Mouse (Mus musculus): ENCODE results near the gene Cnn2. TPM values are rescaled to one million over a fixed set of nuclear protein-coding genes. Genes with fewer than 3 reads are reported as not detected.

The Cnn2 gene
- polyA plus RNA-seq, 1 experiment = 642 TPM

DNA sequence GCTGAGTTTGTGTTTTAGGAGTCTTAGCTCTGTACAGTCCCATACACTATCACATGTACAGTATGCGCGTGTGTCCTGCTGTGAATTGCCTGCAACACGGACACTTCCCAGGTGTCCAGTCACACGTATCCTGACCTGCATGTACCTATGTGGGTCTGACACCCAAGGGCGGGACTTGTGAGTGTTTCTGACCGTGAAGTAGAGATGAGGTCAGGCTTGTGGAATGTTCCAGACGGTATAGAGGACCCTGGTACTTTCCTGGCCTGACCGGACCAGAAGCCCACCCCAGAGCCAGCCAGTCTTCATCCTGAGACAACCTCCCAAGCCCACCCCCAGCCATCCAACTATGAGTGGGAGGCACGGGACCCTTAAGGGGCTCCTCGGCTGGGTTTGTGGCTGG is 27.2 kb downstream of the Cnn2 start:
- Histone ChIP-seq H3K4me3 (ENCODE audit: insufficient read depth, low read length) (no peak overlapping the region), H3K27ac (ENCODE audit: insufficient read depth, low read length) (no peak overlapping the region), H3K4me1 (ENCODE audit: control insufficient read depth, insufficient read depth, low read length) (no peaks in the 10 kb centered on the region)
- TF ChIP-seq CTCF (IDR thresholded peaks at IDR 0.05; ENCODE audit: borderline replicate concordance, insufficient read depth, low read length) = no peak
- TF ChIP-seq POLR2A (IDR thresholded peaks at IDR 0.05; ENCODE audit: low read depth, low read length) = no peak

GRCm38 (mm10) chr10:80016511-80016910 is 28.1 kb downstream of the Cnn2 start, which contains the start of gene Arhgap45:
Gene Arhgap45 (plus strand): TSS chr10:80016653.
- no peak within 1 kb of the TSS for H3K27ac ChIP-seq (ENCODE audit: insufficient read depth, low read length)
- no peak within 1 kb of the TSS for H3K4me3 ChIP-seq (ENCODE audit: insufficient read depth, low read length)
- no peak for TF ChIP-seq CTCF (IDR thresholded peaks at IDR 0.05; ENCODE audit: borderline replicate concordance, insufficient read depth, low read length)
- no peak for TF ChIP-seq POLR2A (IDR thresholded peaks at IDR 0.05; ENCODE audit: low read depth, low read length)
- H3K4me1 ChIP-seq (ENCODE audit: control insufficient read depth, insufficient read depth, low read length) = no peaks in the 10 kb centered on the region

GRCm38 (mm10) chr10:80016931-80017330 is 28.5 kb downstream of the Cnn2 start:
- TF ChIP-seq CTCF (IDR thresholded peaks at IDR 0.05; ENCODE audit: borderline replicate concordance, insufficient read depth, low read length) (no peak), POLR2A (IDR thresholded peaks at IDR 0.05; ENCODE audit: low read depth, low read length) (no peak)
- no peak overlapping the region for H3K27ac ChIP-seq (ENCODE audit: insufficient read depth, low read length)
- H3K4me1 ChIP-seq (ENCODE audit: control insufficient read depth, insufficient read depth, low read length) = no peaks in the 10 kb centered on the region
- H3K4me3 ChIP-seq (ENCODE audit: insufficient read depth, low read length) = no peak overlapping the region

- H3K4me3 ChIP-seq (ENCODE audit: insufficient read depth, low read length) = no peak overlapping the region
- no peak overlapping the region for H3K27ac ChIP-seq (ENCODE audit: insufficient read depth, low read length)
- TF ChIP-seq CTCF (IDR thresholded peaks at IDR 0.05; ENCODE audit: borderline replicate concordance, insufficient read depth, low read length) (no peak), POLR2A (IDR thresholded peaks at IDR 0.05; ENCODE audit: low read depth, low read length) (no peak)
- no peaks in the 10 kb centered on the region for H3K4me1 ChIP-seq (ENCODE audit: control insufficient read depth, insufficient read depth, low read length)
These were observed 29.0 kb downstream of the Cnn2 start for GRCm38 (mm10) chr10:80017361-80017760.

DNA sequence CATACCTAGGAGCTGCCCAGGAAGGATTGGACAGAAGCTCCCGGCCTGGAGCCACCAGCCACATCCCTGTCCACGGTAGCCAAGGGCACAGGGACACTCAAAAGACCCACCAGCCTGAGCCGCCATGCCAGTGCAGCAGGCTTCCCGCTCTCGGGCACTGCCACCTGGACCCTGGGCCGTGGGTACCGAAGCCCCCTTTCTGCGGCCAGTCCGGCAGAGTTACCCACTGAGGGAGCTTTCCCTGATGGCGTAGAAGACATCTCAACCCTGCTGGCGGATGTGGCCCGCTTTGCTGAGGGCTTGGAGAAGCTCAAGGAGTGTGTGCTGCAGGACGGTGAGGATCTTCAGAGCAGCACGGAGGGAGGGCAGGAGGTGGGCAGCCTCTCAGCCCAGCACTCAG is 29.4 kb downstream of the Cnn2 start:
- Histone ChIP-seq H3K27ac (ENCODE audit: insufficient read depth, low read length) (no peak overlapping the region), H3K4me1 (ENCODE audit: control insufficient read depth, insufficient read depth, low read length) (no peaks in the 10 kb centered on the region), H3K4me3 (ENCODE audit: insufficient read depth, low read length) (no peak overlapping the region)
- TF ChIP-seq POLR2A (IDR thresholded peaks at IDR 0.05; ENCODE audit: low read depth, low read length) = no peak

- Histone ChIP-seq H3K27ac (ENCODE audit: insufficient read depth, low read length) (peak overlapping the region; percentile 43; the same call in 1 of the 2 replicates), H3K4me1 (ENCODE audit: control insufficient read depth, insufficient read depth, low read length) (no peaks in the 10 kb centered on the region), H3K4me3 (ENCODE audit: insufficient read depth, low read length) (no peak overlapping the region)
- TF ChIP-seq POLR2A (IDR thresholded peaks at IDR 0.05; ENCODE audit: low read depth, low read length) (0 out of 2 replicates have a peak, but pooled peaks have one; percentile 27), CTCF (IDR thresholded peaks at IDR 0.05; ENCODE audit: borderline replicate concordance, insufficient read depth, low read length) (no peak)
These were observed 30.4 kb downstream of the Cnn2 start for GRCm38 (mm10) chr10:80018739-80019297.

DNA sequence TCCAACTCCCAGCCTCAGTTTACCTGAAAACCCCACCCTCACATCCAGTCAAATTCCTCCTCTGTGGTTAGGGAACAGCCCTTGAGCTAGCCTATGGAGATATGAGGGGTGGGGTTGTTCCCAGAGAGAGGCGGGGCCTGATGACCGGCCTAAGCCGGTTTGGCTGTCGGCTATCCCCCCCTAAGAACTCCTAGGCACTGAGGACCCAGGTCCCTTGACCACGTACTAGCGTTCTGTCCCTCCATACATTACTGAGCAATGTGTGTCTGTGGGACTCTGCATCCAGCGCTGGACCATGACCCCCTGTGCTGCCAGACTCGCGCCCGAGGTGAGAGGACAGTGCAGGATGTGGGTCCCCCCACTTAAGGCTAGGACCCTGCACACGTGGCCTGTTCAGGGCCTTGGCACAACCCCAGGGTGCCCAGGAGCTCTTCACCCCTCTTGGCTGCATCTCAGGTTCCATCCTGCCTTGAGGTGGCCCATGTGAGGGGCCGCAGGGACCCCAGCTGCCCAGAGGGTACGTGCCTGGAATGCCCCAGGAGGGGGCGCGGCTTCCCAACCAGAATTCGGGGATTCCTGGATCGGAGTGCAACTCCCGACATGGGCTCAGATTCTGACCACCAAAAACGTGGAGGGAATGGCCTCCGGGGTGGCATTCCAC is 31.2 kb downstream of the Cnn2 start:
- Histone ChIP-seq H3K4me1 (ENCODE audit: control insufficient read depth, insufficient read depth, low read length) (peaks cover 6% of the 10 kb centered on the region), H3K27ac (ENCODE audit: insufficient read depth, low read length) (no peak overlapping the region), H3K4me3 (ENCODE audit: insufficient read depth, low read length) (no peak overlapping the region)
- TF ChIP-seq POLR2A (IDR thresholded peaks at IDR 0.05; ENCODE audit: low read depth, low read length) = no peak
- TF ChIP-seq CTCF (IDR thresholded peaks at IDR 0.05; ENCODE audit: borderline replicate concordance, insufficient read depth, low read length) = no peak

DNA sequence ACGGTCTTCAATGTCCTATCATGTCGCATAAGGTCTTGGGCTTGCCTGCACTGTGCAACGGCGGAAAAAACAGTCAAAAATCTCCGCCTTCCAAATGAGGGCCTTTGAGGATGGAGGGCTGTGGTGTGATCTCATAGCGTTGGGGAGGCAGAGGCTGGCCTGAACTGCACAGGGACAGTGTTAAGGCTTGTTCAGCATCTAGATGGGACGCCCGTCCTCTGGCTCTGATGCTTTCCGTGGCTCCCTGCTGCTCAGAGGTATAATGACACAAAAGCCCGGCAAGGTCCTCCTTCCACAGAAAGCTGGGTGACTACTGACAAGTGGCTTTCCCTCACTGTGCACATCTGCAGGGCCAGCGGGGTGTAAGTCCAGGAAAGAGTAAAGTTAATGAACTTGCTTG is 31.8 kb downstream of the Cnn2 start:
- Histone ChIP-seq H3K27ac (ENCODE audit: insufficient read depth, low read length) (no peak overlapping the region), H3K4me1 (ENCODE audit: control insufficient read depth, insufficient read depth, low read length) (peaks cover 8% of the 10 kb centered on the region), H3K4me3 (ENCODE audit: insufficient read depth, low read length) (no peak overlapping the region)
- TF ChIP-seq CTCF (IDR thresholded peaks at IDR 0.05; ENCODE audit: borderline replicate concordance, insufficient read depth, low read length) (no peak), POLR2A (IDR thresholded peaks at IDR 0.05; ENCODE audit: low read depth, low read length) (no peak)

- Histone ChIP-seq H3K4me1 (ENCODE audit: control insufficient read depth, insufficient read depth, low read length) (peaks cover 8% of the 10 kb centered on the region), H3K4me3 (ENCODE audit: insufficient read depth, low read length) (no peak overlapping the region), H3K27ac (ENCODE audit: insufficient read depth, low read length) (no peak overlapping the region)
- TF ChIP-seq CTCF (IDR thresholded peaks at IDR 0.05; ENCODE audit: borderline replicate concordance, insufficient read depth, low read length) (no peak), POLR2A (IDR thresholded peaks at IDR 0.05; ENCODE audit: low read depth, low read length) (no peak)
These were observed 32.4 kb downstream of the Cnn2 start for GRCm38 (mm10) chr10:80020603-80021319.

- no peak overlapping the region for H3K27ac ChIP-seq (ENCODE audit: insufficient read depth, low read length)
- no peak for TF ChIP-seq CTCF (IDR thresholded peaks at IDR 0.05; ENCODE audit: borderline replicate concordance, insufficient read depth, low read length)
- H3K4me1 ChIP-seq (ENCODE audit: control insufficient read depth, insufficient read depth, low read length) = peaks cover 8% of the 10 kb centered on the region
- no peak overlapping the region for H3K4me3 ChIP-seq (ENCODE audit: insufficient read depth, low read length)
These were observed 32.9 kb downstream of the Cnn2 start for GRCm38 (mm10) chr10:80021320-80021641.

Measured in embryonic fibroblast, embryonic 13.5 days (primary cell).